Mouse (Mus musculus): ENCODE results near the gene Zfy1.
"Not testable (repeated sequence)": the region's sequence is repeated elsewhere in the genome, so short reads cannot be mapped to it uniquely, and the experiment has no call there.

The Zfy1 gene

DNA sequence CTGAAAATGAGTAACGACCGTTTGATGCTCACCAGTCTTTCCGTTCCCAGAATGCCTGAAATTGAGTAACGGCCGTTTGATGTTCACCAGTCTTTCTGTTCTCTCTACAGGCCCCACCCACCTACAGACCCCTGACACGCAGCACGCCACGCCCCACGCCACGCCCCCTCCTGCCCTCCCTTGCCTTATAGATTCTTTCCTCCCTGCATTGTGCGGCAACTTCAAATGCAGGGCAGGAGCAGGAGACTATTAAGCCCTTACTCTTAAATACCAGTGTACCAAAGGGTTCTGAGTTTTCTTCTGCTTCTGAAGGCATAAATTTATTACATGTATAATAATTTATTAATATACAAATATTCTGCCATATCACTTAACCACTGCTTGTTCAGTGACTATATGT is at the start of gene Zfy1:
TSS of gene Zfy1 (minus strand) at position 101 of the 400 bp plus-strand sequence.
- DNase-seq, result not testable (repeated sequence)

GRCm38 (mm10) chrY:818396-818795 is 21.2 kb upstream of the Zfy1 start, which contains the start of gene Uba1y:
Uba1y (plus strand) TSS chrY:818649.
- no peak for DNase-seq

DNA sequence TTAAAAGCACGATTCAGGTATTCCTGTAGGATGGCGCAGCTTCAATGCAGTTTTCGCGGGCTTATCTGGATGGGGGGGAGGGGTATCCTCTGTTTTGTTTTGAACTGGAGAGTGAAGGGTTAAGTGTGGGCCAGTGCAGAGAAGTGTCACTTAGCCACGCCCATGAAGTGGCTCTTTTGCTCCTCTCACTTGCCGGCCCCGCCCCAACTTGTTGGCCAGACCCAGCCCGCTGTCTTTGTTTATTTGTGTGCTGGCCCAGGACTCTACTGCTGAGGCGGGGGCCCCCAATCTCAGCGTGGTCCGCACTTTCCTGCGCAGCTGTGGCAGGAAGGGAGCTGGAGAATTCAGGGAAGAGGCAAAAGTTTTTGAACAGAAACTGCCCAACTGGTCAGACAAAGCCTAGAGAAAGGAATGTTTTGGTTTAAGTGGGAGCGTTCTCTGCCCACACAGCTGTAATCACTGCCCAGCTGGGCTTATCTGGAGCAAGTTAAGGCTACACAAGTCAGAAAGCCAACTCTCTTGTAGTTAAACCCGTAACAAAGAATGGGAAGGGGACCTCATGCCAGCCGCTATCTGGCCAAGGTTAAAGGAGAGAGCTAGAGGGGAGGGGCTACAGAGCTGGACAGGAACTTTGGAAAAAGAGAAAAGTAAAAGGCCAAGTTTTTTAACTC is 11.9 kb upstream of the Zfy1 start:
- no peak for DNase-seq
